Mouse (Mus musculus) B cell, adult (primary cell): ENCODE data around the gene Ldb3. TPM values are rescaled to one million over a fixed set of nuclear protein-coding genes. Genes with fewer than 3 reads are reported as not detected.

Experiments
- total RNA-seq: library from RNA; stranded (reverse); gene quantifications from 4 replicates; pipeline ENCODE4 v1.2.4, GENCODE M21; 2023; ENCODE audit not compliant: inconsistent age

Ldb3 gene
- not detected in 4 replicates for total RNA-seq

DNA sequence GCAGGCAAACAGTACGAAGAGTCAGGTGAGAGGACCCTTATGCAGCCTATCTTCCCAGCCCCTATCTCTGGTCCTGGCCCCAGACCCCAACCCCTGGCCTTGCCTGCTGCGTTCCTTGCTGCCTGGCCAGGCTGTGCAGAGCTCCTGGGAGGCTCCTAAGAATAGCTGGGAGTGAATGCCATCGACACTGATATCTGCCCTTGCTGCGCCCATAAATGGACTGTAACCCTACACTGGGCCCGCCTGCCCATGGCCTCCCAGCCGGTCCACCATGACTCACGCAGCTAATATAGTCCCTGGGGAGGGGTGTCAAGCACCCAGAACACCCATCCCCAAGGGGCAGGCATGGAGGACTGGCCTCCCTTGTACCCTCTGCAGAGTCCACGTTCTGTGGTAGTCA lies at the start of gene Ldb3:
Gene Ldb3 (minus strand): TSS at position 185 of the 400 bp plus-strand sequence.

DNA sequence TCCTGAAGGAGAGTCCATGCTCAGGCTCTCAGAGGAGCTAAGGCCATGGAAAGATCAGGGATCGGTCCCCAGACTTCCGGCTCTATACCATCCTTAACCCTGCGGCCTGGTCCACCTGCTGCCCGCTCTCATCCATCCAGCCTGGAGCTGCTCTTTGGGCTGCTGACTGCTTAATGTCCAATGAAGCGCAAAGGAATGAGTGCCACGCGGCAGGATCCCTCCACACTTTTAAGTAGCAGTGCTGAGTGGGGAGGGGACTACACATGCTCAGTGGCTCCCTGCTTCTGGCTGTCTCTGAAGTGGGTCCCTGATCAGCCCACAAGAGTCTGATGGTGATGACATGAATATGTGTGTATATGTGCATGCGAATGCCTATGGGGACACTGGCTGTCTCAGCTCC lies 11.5 kb upstream of the Ldb3 start, which contains the start of gene Opn4:
Gene Opn4 (minus strand): TSS at position 202 of the 400 bp plus-strand sequence.

DNA sequence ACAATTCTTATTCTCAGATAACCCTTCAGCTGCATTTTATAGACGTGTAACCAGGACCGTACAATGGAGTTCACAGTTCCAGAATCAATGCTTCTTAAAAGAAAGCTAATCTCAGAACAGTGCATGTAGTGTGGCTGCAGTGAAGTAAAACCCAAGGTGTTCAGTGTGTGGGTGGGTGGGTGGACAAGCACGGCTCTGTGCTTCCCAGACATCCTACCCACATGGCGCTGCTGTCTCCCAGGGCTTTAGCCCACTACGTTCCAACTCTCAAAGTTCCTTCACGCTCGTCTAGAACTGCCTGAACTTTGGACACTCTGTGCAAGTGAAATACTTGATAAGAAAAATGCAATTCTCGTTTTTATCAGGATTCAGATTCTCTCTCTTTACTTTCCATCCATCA lies 65.8 kb downstream of the Ldb3 start, which contains the start of gene 9230112D13Rik:
Gene 9230112D13Rik (minus strand): TSS at position 101 of the 400 bp plus-strand sequence.

DNA sequence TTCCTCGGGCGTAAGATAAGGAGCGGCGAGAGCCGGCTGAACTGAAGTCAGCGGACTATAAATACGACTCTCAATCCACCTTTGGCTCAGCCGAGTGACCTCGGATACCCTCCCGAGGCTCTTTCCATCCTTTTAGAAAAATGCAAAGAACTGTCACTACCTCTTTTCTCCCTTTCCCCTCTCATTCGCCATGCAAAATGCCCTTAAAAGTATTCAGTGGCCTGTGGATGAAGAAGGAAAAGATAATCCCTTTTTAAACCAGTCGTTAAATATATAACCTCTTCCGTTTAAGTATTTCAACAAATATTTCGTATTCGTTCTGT lies 85.2 kb downstream of the Ldb3 start, which contains the start of gene Bmpr1a:
Gene Bmpr1a (minus strand): TSS at position 17 of the 323 bp plus-strand sequence.

Other genes starting within 250 kb of the Ldb3 start
- gene Fam25c, start 233.2 kb downstream of the Ldb3 start, total RNA-seq = not detected in 4 replicates
- gene Sncg, start 213.9 kb downstream of the Ldb3 start, total RNA-seq = not detected in 4 replicates
- gene Mmrn2, start 213.2 kb downstream of the Ldb3 start, total RNA-seq = not detected in 4 replicates
- gene Bmpr1a, start 85.3 kb downstream of the Ldb3 start, total RNA-seq = 0.09 to 0.35 TPM (median 0.28 TPM) in 4 replicates
- gene 9230112D13Rik, start 65.9 kb downstream of the Ldb3 start, total RNA-seq = not detected in 4 replicates
- not detected in 4 replicates for gene Opn4, start 11.5 kb upstream of the Ldb3 start, total RNA-seq
- 59.1 to 67.2 TPM (median 62.7 TPM) in 4 replicates for gene Wapl, start 85.2 kb upstream of the Ldb3 start, total RNA-seq
- not detected in 4 replicates for gene Grid1, start 231.4 kb upstream of the Ldb3 start, total RNA-seq